Mouse (Mus musculus) embryonic stem cell, embryonic (primary cell): ENCODE data around the gene Abcg4.

Experiments
- CTCF ChIA-PET, 4 experiments: fragments of 300-600 bp in 2 of 4; fragments of 350-600 bp in 2 of 4; sonication (Branson Sonifier 250); formaldehyde crosslinking; loops; one replicate each; lab custom pipeline; 2022; ENCODE audit warnings: inconsistent platforms in 2 of 4; lab: Charles Lee
- POLR2A ChIA-PET, 4 experiments: fragments of 300-600 bp in 2 of 4; fragments of 350-600 bp in 2 of 4; sonication (Branson Sonifier 250); formaldehyde crosslinking; loops; one replicate each; lab custom pipeline; 2022; ENCODE audit warnings: antibody characterized with exemption in 4 of 4, inconsistent platforms in 1 of 4; lab: Charles Lee

Abcg4 gene

GRCm38 (mm10) chr9:44231609-44232008 is 56.8 kb downstream of the Abcg4 start:
- ChIA-PET POLR2A (interaction anchor here in 3 of 4 experiments (0.6 to 1.5 kb wide), 6 partner anchors 11 to 130 kb away, joined by 3 to 5 read pairs (median 4); partner anchors contain the start of genes H2afx (in 1 of the 3) and Vps11 (in 1 of the 3)), CTCF (interaction anchor here in 2 of 4 experiments (0.6 to 0.8 kb wide), 2 partner anchors 9 kb away, joined by 3 read pairs; partner anchors contain the start of gene Ccdc153 (in 1 of the 2))

DNA sequence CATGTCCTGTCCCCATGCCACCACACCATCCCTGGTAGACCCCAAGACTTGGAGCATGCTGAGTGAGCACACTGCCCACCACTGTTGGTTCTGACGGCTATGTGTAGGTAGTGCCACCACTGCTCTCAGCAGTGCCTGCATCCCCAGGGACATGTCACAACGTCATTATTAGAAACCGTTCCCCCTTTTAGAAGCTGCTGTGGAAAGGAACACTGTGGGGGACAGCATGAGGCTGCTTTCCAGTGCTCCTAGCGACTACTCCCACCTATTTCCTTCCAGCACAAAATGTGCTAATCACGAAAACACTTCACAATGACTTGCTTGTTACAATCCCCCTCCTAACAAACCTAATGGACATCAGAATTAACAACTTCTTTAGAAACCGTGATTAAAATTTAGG is 62.4 kb downstream of the Abcg4 start:
- ChIA-PET POLR2A (interaction anchor here in 2 of 4 experiments (1.0 to 5.6 kb wide), 4 partner anchors 8 to 1453 kb away, joined by 3 to 38 read pairs (median 4); partner anchors contain the start of gene Cbl (in 1 of the 2)), CTCF (interaction anchor here in 1 of 4 experiments (1.3 kb wide), 1 partner anchor 132 kb away, joined by 3 read pairs; no protein-coding TSS in a partner anchor)
